Mouse (Mus musculus) spleen, adult 2 months (tissue): ENCODE data around the gene Maea. TPM values are rescaled to one million over a fixed set of nuclear protein-coding genes. Genes with fewer than 3 reads are reported as not detected.

ENCODE experiments used
- DNase-seq, 2 experiments: peaks; one replicate each; pipeline versions ENCODE4 v3.0.0 to v3.0.0-alpha.2; 2012 to 2021; ENCODE audit warnings: low spot score in 2 of 2, low read depth in 1 of 2
- H3K27ac ChIP-seq: fragments of 200-500 bp; 2 replicates; pipeline ENCODE4 v1.5.1; 2012; ENCODE audit warnings: low read length, inconsistent platforms; ENCODE audit not compliant: insufficient read depth
- H3K27me3 ChIP-seq: fragments of 200-500 bp; 2 replicates; pipeline ENCODE4 v1.6.1; 2012; ENCODE audit warnings: mild to moderate bottlenecking, moderate library complexity, low read length, inconsistent platforms; ENCODE audit not compliant: control insufficient read depth, insufficient read depth
- H3K36me3 ChIP-seq: fragments of 200-500 bp; 2 replicates; pipeline ENCODE4 v1.6.1; 2012; ENCODE audit warnings: mild to moderate bottlenecking, low read length, inconsistent platforms; ENCODE audit not compliant: control insufficient read depth, insufficient read depth
- H3K4me1 ChIP-seq: fragments of 200-500 bp; 2 replicates; pipeline ENCODE4 v1.6.1; 2011; ENCODE audit warnings: inconsistent platforms; ENCODE audit not compliant: control insufficient read depth, insufficient read depth, insufficient read length
- H3K4me3 ChIP-seq: fragments of 200-500 bp; 2 replicates; pipeline ENCODE4 v1.5.1; 2011; ENCODE audit warnings: mild to moderate bottlenecking, inconsistent platforms; ENCODE audit not compliant: insufficient read depth, insufficient read length; ENCODE audit errors: extremely low read depth
- CTCF ChIP-seq: fragments of 200-500 bp; IDR thresholded peaks from 2 replicates; pipeline ENCODE4 v1.5.1; 2011; ENCODE audit warnings: mild to moderate bottlenecking, inconsistent platforms; ENCODE audit not compliant: insufficient read depth, insufficient read length, insufficient replicate concordance; ENCODE audit errors: extremely low read depth
- POLR2A ChIP-seq: fragments of 200-500 bp; IDR thresholded peaks from 2 replicates; pipeline ENCODE4 v1.6.1; 2011; ENCODE audit warnings: low read depth, low read length, inconsistent platforms
- WGBS: fragments of 180-500 bp; shearing (Covaris S2); methylation state at CpG from one replicate; pipeline ENCODE4 v1.1.7; 2018; 5-methylcytosine and 5-hydroxymethylcytosine counted together
- polyA plus RNA-seq: library from polyadenylated mRNA; depleted of rRNA; stranded (reverse); fragments of >200 nt; gene quantifications from 2 replicates; pipeline ENCODE4 v1.2.3, GENCODE M21; 2012

Maea gene
- polyA plus RNA-seq, 1 experiment: 68.2 TPM

DNA sequence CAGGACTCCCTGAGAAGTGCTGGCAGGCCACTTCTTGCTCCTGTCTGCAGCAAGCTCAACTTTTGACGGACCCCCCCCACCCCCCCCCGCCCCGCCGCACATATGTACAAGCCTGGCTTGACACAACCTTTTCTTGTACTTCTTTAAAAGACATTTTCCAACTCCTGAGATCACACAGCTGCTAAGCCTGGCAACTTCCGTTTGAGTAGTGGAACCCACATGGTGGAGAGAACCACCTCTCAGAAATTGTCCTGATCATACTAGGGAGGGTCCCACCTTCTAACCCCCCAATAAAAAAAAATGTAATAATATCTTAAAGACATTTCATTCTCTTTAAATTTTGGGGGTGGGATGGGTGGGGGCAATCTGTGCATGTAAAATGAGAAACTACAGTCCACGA is 41.9 kb downstream of the Maea start:
- peaks cover 10% of the 10 kb centered on the region; the same call in 1 of the 2 replicates for H3K4me1 ChIP-seq
- peak overlapping the region; percentile 61; the same call in 1 of the 2 replicates for H3K4me3 ChIP-seq
- H3K27ac ChIP-seq: no peak overlapping the region
- no peak for DNase-seq
- 13% methylated on average over 6 of the region's 6 CpGs for WGBS
- H3K36me3 ChIP-seq: peaks cover 2% of the 10 kb centered on the region
- TF ChIP-seq POLR2A (no peak), CTCF (no peak)
- no peaks in the 10 kb centered on the region for H3K27me3 ChIP-seq

DNA sequence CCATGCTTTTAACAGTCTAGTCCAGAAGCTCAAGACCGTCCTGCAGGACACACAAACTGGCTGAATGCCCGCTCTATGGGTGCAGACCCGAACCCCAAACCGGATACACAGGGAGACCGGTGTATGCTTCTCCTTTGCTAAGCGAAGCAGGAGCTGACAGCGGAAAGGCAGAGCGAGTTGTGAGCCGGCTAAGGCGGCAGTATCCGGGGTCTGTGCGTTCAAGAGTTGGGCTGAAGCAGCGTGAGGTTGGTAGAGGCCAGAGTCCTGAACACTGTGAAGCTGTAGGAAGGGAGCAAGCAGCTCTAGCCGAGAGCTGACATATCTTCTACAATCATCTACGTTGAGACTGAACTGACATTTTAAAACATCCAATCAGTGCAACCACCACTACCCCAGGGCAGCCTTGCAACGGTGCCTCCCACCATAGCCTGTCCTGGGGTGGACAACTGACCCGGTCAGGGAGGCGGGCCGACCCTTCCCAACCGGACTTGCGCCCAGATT is 42.5 kb downstream of the Maea start:
- Histone ChIP-seq H3K4me1 (peaks cover 6% of the 10 kb centered on the region; the same call in 1 of the 2 replicates), H3K27me3 (no peaks in the 10 kb centered on the region), H3K27ac (peak overlapping the region; percentile 87), H3K36me3 (peaks cover 2% of the 10 kb centered on the region), H3K4me3 (peak overlapping the region; percentile 61)
- TF ChIP-seq CTCF (no peak), POLR2A (no peak)
- WGBS: under 1% methylated on average over 21 of the region's 21 CpGs
- DNase-seq: peak in 1 of 2 experiments; percentile 36

DNA sequence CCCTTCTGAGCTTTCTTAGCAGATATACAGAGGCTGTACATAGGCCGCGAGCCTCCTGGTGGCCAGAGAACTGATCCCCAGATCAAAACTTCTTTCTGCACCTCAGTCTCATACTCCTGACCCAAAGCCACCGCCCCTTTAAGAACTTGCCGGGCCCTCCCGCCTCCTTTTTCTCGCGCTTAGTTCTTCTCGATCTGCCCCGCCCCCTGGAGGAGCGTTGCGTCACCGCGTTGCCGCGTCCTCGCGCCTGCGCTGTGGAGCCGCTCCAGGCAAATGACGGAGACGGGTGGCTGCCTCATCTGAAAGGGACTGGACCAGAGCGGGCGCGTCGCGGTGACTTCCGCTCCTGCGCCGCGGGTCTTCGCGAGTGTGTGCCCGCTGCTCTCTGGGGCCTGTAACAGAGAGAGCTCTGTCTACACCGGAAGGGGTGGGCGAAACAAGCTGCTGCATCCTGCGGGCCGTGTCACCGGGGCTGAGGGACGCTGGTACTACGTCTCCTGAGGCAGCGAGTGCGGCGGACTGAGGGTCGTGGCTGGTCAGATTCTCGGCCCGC is 43.1 kb downstream of the Maea start, which contains the start of gene Uvssa:
Gene Uvssa (plus strand): TSS at position 248 of the 553 bp plus-strand sequence.
- peak; percentile 94 for TF ChIP-seq POLR2A
- TF ChIP-seq CTCF: 0 out of 2 replicates have a peak, but pooled peaks have one; percentile 15
- H3K27ac ChIP-seq: peak within 1 kb of the TSS; percentile 95
- DNase-seq: peak; percentile 99
- peak within 1 kb of the TSS; percentile 66 for H3K4me3 ChIP-seq
- no peaks in the 10 kb centered on the region for H3K27me3 ChIP-seq
- under 1% methylated on average over 46 of the region's 46 CpGs for WGBS
- peaks cover 5% of the 10 kb centered on the region; the same call in 1 of the 2 replicates for H3K4me1 ChIP-seq
- peaks cover 2% of the 10 kb centered on the region for H3K36me3 ChIP-seq

DNA sequence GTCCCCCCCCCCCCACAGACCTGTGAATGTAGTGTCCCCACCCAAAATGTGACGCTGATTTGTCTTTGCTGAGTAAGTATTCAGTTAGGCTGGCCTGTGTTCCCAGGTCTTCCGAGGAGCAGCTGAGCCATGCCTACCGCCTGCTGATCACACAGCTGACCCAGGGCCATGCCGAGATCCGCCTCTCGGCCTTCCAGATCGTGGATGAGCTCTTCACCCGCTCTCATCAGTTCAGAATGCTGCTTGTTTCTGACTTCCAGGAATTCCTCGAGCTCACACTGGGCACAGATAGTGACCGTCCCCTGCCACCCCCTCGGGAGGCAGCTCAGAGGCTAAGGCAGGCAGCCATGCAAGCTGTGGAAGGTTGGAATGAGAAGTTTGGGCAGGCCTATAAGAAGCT is 52.2 kb downstream of the Maea start:
- 93% methylated on average over 11 of the region's 11 CpGs for WGBS
- no peaks in the 10 kb centered on the region; the same call in 1 of the 2 replicates for H3K36me3 ChIP-seq
- H3K27me3 ChIP-seq: no peaks in the 10 kb centered on the region
- H3K27ac ChIP-seq: no peak overlapping the region
- TF ChIP-seq CTCF (no peak), POLR2A (no peak)
- no peak overlapping the region for H3K4me3 ChIP-seq
- DNase-seq: no peak
- H3K4me1 ChIP-seq: no peaks in the 10 kb centered on the region

DNA sequence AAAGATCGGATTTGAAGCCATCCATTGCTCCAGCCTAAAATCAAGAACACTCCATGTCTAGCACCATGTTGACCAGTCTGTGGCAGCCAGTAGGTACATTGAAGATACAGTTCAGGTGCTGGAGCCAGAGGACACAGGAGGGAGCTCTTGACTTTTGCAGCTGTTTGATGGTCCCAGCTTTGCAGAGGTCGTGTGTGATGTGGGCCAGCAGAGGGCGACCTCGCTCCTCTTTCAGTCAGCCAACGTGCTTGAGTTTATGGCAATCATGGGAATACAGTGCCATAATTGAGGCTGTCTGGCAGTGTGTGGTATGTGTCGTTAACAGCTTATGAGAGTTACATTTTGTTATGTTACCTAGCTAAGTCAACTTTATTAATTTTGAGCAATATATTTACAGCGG is 58.5 kb downstream of the Maea start:
- Histone ChIP-seq H3K27ac (no peak overlapping the region), H3K4me1 (no peaks in the 10 kb centered on the region), H3K36me3 (no peaks in the 10 kb centered on the region; the same call in 1 of the 2 replicates), H3K27me3 (no peaks in the 10 kb centered on the region), H3K4me3 (no peak overlapping the region)
- TF ChIP-seq CTCF (peak; percentile 93), POLR2A (no peak)
- DNase-seq: peak; percentile 38 to 64
- 26% methylated on average over 7 of the region's 7 CpGs for WGBS

GRCm38 (mm10) chr5:33395693-33396092 is 60.4 kb downstream of the Maea start:
- WGBS: 95% methylated on average over 11 of the region's 11 CpGs
- H3K36me3 ChIP-seq: no peaks in the 10 kb centered on the region; the same call in 1 of the 2 replicates

DNA sequence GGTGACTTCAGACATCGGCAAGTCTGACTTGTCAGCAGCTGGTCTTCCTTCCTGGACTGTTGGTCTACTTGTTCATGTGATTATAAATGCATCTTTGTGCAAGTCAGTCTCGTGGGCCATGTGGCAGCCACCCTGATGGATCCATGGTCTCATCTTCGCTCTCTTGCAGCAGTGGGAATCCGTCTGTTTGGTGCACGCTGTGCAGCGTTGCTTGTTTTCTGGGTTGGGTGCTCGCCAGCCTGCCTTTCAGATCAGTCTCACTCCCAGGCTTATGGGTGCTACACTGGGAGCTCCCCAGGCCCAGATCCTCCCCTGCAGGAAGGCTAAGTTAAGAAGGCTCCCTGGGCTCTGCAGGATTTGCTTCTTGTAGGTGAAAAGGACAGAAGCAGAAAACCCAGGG is 61.5 kb downstream of the Maea start:
- H3K4me1 ChIP-seq: no peaks in the 10 kb centered on the region
- no peaks in the 10 kb centered on the region; the same call in 1 of the 2 replicates for H3K36me3 ChIP-seq
- 91% methylated on average over 7 of the region's 7 CpGs for WGBS
- no peak for TF ChIP-seq POLR2A
- no peak overlapping the region for H3K4me3 ChIP-seq
- H3K27me3 ChIP-seq: no peaks in the 10 kb centered on the region
- DNase-seq: no peak
- H3K27ac ChIP-seq: no peak overlapping the region

More at GRCm38 (mm10) chr5:33395693-33396092, 60.4 kb downstream of the Maea start:
- Histone ChIP-seq H3K4me1 (no peaks in the 10 kb centered on the region), H3K4me3 (no peak overlapping the region), H3K27me3 (no peaks in the 10 kb centered on the region), H3K27ac (no peak overlapping the region)
- no peak for TF ChIP-seq CTCF
- TF ChIP-seq POLR2A: no peak
- DNase-seq: no peak
